Mouse (Mus musculus): ENCODE results near the gene Klhdc9. TPM values are rescaled to one million over a fixed set of nuclear protein-coding genes. Genes with fewer than 3 reads are reported as not detected.

Gene Klhdc9
- 0.35 and 0.46 TPM in 2 replicates for polyA plus RNA-seq (2016; fragmentation: Nextera tagmentation; extraction: Ambion mirVana)

GRCm38 (mm10) chr1:171360656-171361055 is at the start of gene Klhdc9:
Gene Klhdc9 (minus strand): TSS chr1:171360798.
- Histone ChIP-seq H3K27ac (peak within 1 kb of the TSS; percentile 64), H3K9ac (peak within 1 kb of the TSS; percentile 72), H3K4me3 (peak within 1 kb of the TSS; percentile 65), H3K27me3 (replicated peaks) (no peaks in the 10 kb centered on the region), H3K9me3 (replicated peaks) (no peaks in the 10 kb centered on the region), H3K4me1 (peaks cover 26% of the 10 kb centered on the region), H3K36me3 (peaks cover 28% of the 10 kb centered on the region), H3K4me2 (peak within 1 kb of the TSS; percentile 79)
- 3% methylated on average over 21 of the region's 21 CpGs for WGBS (ENCODE audit: insufficient replicate concordance)
- ATAC-seq: peak; percentile 88

- Histone ChIP-seq H3K4me2 (no peak overlapping the region), H3K4me3 (no peak overlapping the region), H3K4me1 (peaks cover 26% of the 10 kb centered on the region), H3K27ac (no peak overlapping the region), H3K27me3 (replicated peaks) (peaks cover 26% of the 10 kb centered on the region; the same call in 1 of the 2 replicates), H3K9ac (no peak overlapping the region), H3K9me3 (replicated peaks) (no peaks in the 10 kb centered on the region), H3K36me3 (peaks cover 8% of the 10 kb centered on the region)
- no peak for ATAC-seq
- WGBS (ENCODE audit: insufficient replicate concordance): 83% methylated on average over 1 of the region's 1 CpGs
These were observed 49.6 kb upstream of the Klhdc9 start for GRCm38 (mm10) chr1:171410231-171410630.

GRCm38 (mm10) chr1:171407263-171407662 is 46.7 kb upstream of the Klhdc9 start:
- no peak for ATAC-seq
- 64% methylated on average over 5 of the region's 5 CpGs for WGBS (ENCODE audit: insufficient replicate concordance)
- H3K9ac ChIP-seq: no peak overlapping the region
- peaks cover 1% of the 10 kb centered on the region for H3K4me1 ChIP-seq
- no peak overlapping the region for H3K4me3 ChIP-seq
- H3K36me3 ChIP-seq: no peaks in the 10 kb centered on the region
- no peak overlapping the region for H3K27ac ChIP-seq
- H3K27me3 ChIP-seq (replicated peaks): peaks cover 26% of the 10 kb centered on the region; the same call in 1 of the 2 replicates
- no peaks in the 10 kb centered on the region for H3K9me3 ChIP-seq (replicated peaks)
- no peak overlapping the region for H3K4me2 ChIP-seq

GRCm38 (mm10) chr1:171402991-171403390 is 42.4 kb upstream of the Klhdc9 start:
- 71% methylated on average over 9 of the region's 9 CpGs for WGBS (ENCODE audit: insufficient replicate concordance)
- Histone ChIP-seq H3K9ac (no peak overlapping the region), H3K4me1 (no peaks in the 10 kb centered on the region), H3K27ac (no peak overlapping the region), H3K27me3 (replicated peaks) (peaks cover 14% of the 10 kb centered on the region; the same call in 1 of the 2 replicates), H3K36me3 (no peaks in the 10 kb centered on the region), H3K4me3 (no peak overlapping the region), H3K9me3 (replicated peaks) (no peaks in the 10 kb centered on the region), H3K4me2 (no peak overlapping the region)
- ATAC-seq: no peak

GRCm38 (mm10) chr1:171401821-171402220 is 41.2 kb upstream of the Klhdc9 start:
- WGBS (ENCODE audit: insufficient replicate concordance): 77% methylated on average over 4 of the region's 4 CpGs
- H3K27ac ChIP-seq: no peak overlapping the region
- H3K4me2 ChIP-seq: no peak overlapping the region
- 0 out of 2 replicates have a peak, but pooled peaks cover 3% of the 10 kb centered on the region for H3K27me3 ChIP-seq (replicated peaks)
- no peak overlapping the region for H3K9ac ChIP-seq
- H3K9me3 ChIP-seq (replicated peaks): no peaks in the 10 kb centered on the region
- no peaks in the 10 kb centered on the region for H3K4me1 ChIP-seq
- H3K4me3 ChIP-seq: no peak overlapping the region
- H3K36me3 ChIP-seq: no peaks in the 10 kb centered on the region
- no peak for ATAC-seq

GRCm38 (mm10) chr1:171390101-171390500 is 29.5 kb upstream of the Klhdc9 start:
- Histone ChIP-seq H3K4me1 (peaks cover 24% of the 10 kb centered on the region), H3K36me3 (no peaks in the 10 kb centered on the region), H3K4me3 (no peak overlapping the region), H3K27me3 (replicated peaks) (peaks cover 10% of the 10 kb centered on the region), H3K9me3 (replicated peaks) (no peaks in the 10 kb centered on the region), H3K9ac (no peak overlapping the region), H3K27ac (0 out of 2 replicates have a peak overlapping the region, but pooled peaks have one; percentile 52), H3K4me2 (peak overlapping the region; percentile 62; the same call in 1 of the 2 replicates)
- no peak for ATAC-seq
- 44% methylated on average over 3 of the region's 4 CpGs for WGBS (ENCODE audit: insufficient replicate concordance)

GRCm38 (mm10) chr1:171388376-171389102 is 27.9 kb upstream of the Klhdc9 start, which contains the start of gene Arhgap30:
Gene Arhgap30 (plus strand): TSS chr1:171388954.
- Histone ChIP-seq H3K4me2 (peak within 1 kb of the TSS; percentile 62), H3K27ac (peak within 1 kb of the TSS; percentile 52), H3K9ac (peak within 1 kb of the TSS; percentile 45; the same call in 1 of the 2 replicates), H3K36me3 (no peaks in the 10 kb centered on the region), H3K27me3 (replicated peaks) (peaks cover 17% of the 10 kb centered on the region), H3K4me3 (peak within 1 kb of the TSS; percentile 39), H3K4me1 (peaks cover 24% of the 10 kb centered on the region), H3K9me3 (replicated peaks) (no peaks in the 10 kb centered on the region)
- peak; percentile 47; the same call in 1 of the 2 replicates for ATAC-seq
- 26% methylated on average over 15 of the region's 15 CpGs for whole genome bisulfite sequencing (ENCODE audit: insufficient replicate concordance)

- 42% methylated on average over 6 of the region's 6 CpGs for WGBS (ENCODE audit: insufficient replicate concordance)
- Histone ChIP-seq H3K27ac (no peak overlapping the region), H3K27me3 (replicated peaks) (peaks cover 28% of the 10 kb centered on the region), H3K4me1 (peaks cover 24% of the 10 kb centered on the region), H3K9ac (no peak overlapping the region), H3K4me3 (no peak overlapping the region), H3K9me3 (replicated peaks) (no peaks in the 10 kb centered on the region), H3K36me3 (no peaks in the 10 kb centered on the region), H3K4me2 (no peak overlapping the region)
- ATAC-seq: no peak
These were observed 26.5 kb upstream of the Klhdc9 start for GRCm38 (mm10) chr1:171387099-171387498.

- Histone ChIP-seq H3K4me1 (peaks cover 22% of the 10 kb centered on the region), H3K27me3 (replicated peaks) (peaks cover 44% of the 10 kb centered on the region), H3K36me3 (no peaks in the 10 kb centered on the region), H3K4me3 (no peak overlapping the region), H3K9ac (no peak overlapping the region), H3K27ac (no peak overlapping the region), H3K9me3 (replicated peaks) (no peaks in the 10 kb centered on the region), H3K4me2 (no peak overlapping the region)
- WGBS (ENCODE audit: insufficient replicate concordance): 63% methylated on average over 9 of the region's 9 CpGs
- no peak for ATAC-seq
These were observed 24.6 kb upstream of the Klhdc9 start for GRCm38 (mm10) chr1:171385171-171385570.

- H3K36me3 ChIP-seq: no peaks in the 10 kb centered on the region
- H3K4me1 ChIP-seq: peaks cover 21% of the 10 kb centered on the region
- no peak overlapping the region for H3K27ac ChIP-seq
- no peak for ATAC-seq
- peaks cover 52% of the 10 kb centered on the region for H3K27me3 ChIP-seq (replicated peaks)
- no peaks in the 10 kb centered on the region for H3K9me3 ChIP-seq (replicated peaks)
- H3K4me2 ChIP-seq: no peak overlapping the region
- WGBS (ENCODE audit: insufficient replicate concordance): 55% methylated on average over 9 of the region's 9 CpGs
- no peak overlapping the region for H3K4me3 ChIP-seq
- H3K9ac ChIP-seq: no peak overlapping the region
These were observed 23.8 kb upstream of the Klhdc9 start for GRCm38 (mm10) chr1:171384361-171384760.

- Histone ChIP-seq H3K4me2 (no peak overlapping the region), H3K9ac (no peak overlapping the region), H3K27ac (no peak overlapping the region), H3K27me3 (replicated peaks) (peaks cover 54% of the 10 kb centered on the region), H3K9me3 (replicated peaks) (no peaks in the 10 kb centered on the region), H3K4me3 (no peak overlapping the region), H3K4me1 (peaks cover 9% of the 10 kb centered on the region; the same call in 1 of the 2 replicates), H3K36me3 (no peaks in the 10 kb centered on the region)
- no peak for ATAC-seq
- 65% methylated on average over 11 of the region's 11 CpGs for WGBS (ENCODE audit: insufficient replicate concordance)
These were observed 21.6 kb upstream of the Klhdc9 start for GRCm38 (mm10) chr1:171382096-171382620.

GRCm38 (mm10) chr1:171379935-171380599 is 19.5 kb upstream of the Klhdc9 start:
- Histone ChIP-seq H3K27me3 (replicated peaks) (peaks cover 44% of the 10 kb centered on the region), H3K36me3 (no peaks in the 10 kb centered on the region), H3K4me1 (peaks cover 20% of the 10 kb centered on the region), H3K4me2 (peak overlapping the region; percentile 50), H3K9ac (no peak overlapping the region), H3K27ac (no peak overlapping the region), H3K9me3 (replicated peaks) (no peaks in the 10 kb centered on the region), H3K4me3 (peak overlapping the region; percentile 7; the same call in 1 of the 2 replicates)
- 5% methylated on average over 31 of the region's 31 CpGs for WGBS (ENCODE audit: insufficient replicate concordance)
- ATAC-seq: no peak; the same call in 1 of the 2 replicates
